Mouse (Mus musculus): ENCODE results near the gene Ttll8.

Ttll8 gene

DNA sequence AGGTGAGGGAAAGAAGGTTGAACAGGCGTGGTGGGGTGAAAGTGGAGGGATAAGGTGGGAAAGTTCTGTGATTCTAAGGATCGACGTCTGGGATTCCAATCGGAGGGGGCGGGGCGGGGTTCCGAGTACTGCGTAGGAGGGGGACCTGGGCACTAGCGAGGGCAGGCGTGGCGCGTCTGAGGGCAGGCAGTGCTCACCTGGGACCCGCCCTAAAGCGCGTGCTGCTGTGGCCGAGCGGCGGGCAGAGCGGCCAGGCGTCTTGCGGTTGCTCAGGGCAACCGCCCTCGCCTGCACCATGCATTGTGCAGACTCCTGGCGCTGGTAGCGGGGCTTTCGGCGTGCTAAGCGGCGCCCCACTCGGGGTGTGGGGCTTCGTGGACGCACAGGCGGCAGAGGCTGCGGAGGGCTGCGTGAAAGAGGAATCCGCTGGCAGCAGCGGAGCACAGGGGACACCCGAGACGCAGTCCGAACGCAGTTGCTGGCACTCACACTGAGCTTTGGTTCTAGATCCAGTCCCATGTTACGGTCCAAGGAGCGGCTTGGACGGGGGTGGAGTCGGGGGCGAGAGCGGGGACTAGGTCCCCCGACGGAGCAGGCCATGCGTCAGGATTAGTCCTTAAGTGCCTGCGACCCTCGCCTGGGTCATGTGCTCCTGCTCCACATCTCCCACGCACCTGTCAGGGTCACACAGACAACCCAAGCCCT lies at the start of gene Ttll8:
TSS of gene Ttll8 (minus strand) at position 51 of the 705 bp plus-strand sequence.
- peak in 1 of 2 experiments; percentile 16 for DNase-seq (ENCODE audit: low spot score in 2 of 2)

DNA sequence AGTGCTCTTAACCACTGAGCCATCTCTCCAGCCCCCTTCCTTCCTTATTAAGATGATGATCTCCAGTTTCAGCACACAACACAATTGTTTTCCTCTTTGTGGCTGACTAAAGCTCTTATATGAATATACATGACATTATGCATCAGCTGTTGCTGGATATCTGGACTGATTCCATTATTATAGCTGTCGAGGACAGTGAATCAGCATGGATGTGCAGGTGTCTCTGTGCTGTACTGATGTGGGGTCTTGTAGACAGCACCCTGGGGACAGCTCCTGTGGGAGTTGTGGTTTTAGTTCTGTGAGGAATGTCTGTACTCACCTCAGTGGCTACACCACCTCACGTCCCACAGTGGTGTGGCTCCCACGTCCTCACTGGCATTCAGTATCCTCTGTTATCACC lies 47.0 kb upstream of the Ttll8 start:
- DNase-seq (ENCODE audit: low spot score in 2 of 2), result no peak

DNA sequence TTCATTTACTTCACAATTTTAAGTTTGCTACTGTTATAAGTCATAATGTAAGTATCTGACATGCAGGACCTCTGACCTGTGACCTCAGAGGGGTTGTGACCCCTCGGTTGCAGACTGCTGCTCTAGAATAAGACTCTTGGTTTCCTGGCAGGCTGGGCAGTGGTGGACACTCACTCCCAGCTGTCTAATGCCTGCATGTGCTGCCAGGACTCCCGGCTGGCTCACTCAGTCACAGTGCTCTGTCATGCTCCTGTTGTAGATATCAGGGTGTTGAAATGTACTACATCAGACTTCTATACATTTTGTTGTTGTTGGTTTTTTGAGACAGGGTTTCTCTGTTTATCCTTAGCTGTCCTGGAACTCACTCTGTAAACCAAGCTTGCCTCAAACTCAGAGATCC lies 46.1 kb upstream of the Ttll8 start:
- DNase-seq (ENCODE audit: low spot score in 2 of 2), result no peak

DNA sequence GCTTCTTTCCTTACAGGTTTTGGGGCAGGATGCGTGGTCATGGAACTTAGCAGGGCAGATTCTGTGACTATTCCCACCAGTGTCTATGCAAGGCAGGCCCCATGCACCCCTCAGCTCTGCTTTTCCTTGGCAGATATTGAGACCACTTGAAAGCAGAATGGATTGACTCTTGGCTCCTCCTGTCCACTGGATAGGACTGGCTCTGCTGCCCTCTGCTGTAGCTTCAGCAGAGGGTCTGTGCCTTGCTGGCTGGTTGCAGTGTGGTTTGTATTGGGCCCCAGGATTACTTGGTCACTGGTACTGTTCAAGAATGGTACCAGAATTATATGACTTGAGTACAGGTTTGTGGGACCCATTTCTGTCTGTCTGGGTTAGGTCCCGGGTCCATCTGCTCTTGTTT lies 44.9 kb upstream of the Ttll8 start:
- peak in 1 of 2 experiments; percentile 15 for DNase-seq (ENCODE audit: low spot score in 2 of 2)

DNA sequence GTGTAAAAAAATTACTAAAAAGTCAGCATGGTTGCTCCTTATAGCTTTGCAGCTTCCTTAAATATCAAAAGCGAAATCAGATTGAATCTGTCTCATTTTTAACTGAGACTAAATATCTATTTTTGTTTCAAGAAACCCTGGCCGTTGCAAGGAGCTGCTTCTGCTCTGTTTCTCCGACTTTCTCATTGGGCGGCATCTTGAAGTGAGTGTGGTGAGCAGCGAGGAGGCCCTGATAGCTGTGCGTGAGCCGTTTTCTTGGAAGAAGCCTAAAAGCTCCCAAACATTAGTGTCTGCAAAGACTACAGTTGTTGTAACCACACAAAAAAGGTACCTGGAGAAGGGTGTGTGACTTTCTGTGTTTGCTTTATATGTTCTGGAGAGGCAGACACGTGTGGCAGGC lies 44.4 kb upstream of the Ttll8 start:
- DNase-seq (ENCODE audit: low spot score in 2 of 2), result no peak

DNA sequence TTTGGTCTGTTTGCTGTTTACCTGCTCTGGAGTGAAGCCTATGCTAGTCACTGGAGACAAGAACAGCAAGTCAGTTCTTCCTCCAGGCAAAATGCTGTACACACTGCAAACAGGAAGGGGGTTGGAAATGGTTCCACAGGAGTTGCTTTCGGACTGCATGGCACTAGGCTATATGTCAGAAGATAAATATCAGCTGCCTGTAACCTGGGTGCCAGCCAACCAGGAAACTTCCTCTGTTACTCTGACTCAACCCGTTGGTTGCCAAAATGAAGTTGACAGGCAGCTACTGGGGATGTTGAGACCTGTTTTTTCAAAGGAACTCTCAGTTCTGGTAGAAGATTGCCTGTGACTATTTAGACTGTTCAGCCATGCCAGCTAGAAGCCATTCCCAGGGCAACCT lies 35.0 kb upstream of the Ttll8 start:
- no peak for DNase-seq (ENCODE audit: low spot score in 2 of 2)

DNA sequence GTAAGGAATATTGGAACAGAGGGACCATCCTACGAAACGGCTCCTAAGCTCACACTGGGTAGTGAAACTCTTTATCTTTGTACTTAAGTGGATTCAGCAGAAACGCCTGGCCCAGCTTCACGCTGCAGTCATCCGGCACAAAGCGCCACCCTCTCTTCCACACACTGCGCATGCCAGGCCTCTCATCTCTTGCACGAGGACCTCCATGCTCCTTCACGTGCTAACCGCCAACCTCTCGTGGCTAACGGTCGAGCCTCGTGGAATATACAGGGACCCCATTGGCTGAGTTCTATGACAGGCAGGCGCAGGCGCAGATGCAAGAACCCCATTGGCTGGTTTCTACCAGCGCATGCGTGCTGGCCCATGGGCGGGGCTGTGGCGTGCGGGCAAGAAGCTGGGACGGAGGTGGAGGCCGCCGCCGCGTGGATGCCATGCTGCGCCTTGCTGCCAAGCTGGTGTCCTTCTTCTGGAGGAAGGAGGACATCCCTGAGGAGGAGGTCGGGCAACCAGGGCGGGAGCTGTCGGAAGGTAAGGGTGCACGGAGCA lies 28.4 kb upstream of the Ttll8 start, which contains the start of gene Mov10l1:
TSS of gene Mov10l1 (plus strand) at position 376 of the 546 bp plus-strand sequence.
- DNase-seq (ENCODE audit: low spot score in 2 of 2), result no peak

DNA sequence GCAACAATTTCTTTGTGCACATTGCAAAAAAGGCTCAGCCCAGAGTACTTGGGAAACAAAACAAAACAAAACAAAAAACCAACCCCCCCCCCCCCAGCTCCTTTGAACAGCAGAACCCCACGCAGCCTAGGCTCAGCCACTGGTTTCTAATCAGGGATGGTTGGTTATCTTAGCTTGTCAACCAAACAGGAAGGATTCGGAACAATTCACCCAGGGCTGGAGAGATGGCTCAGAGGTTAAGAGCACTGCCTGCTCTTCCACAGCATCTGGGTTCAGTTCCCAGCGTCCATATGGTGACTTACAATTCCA lies 24.9 kb upstream of the Ttll8 start:
- no peak for DNase-seq (ENCODE audit: low spot score in 2 of 2)

DNA sequence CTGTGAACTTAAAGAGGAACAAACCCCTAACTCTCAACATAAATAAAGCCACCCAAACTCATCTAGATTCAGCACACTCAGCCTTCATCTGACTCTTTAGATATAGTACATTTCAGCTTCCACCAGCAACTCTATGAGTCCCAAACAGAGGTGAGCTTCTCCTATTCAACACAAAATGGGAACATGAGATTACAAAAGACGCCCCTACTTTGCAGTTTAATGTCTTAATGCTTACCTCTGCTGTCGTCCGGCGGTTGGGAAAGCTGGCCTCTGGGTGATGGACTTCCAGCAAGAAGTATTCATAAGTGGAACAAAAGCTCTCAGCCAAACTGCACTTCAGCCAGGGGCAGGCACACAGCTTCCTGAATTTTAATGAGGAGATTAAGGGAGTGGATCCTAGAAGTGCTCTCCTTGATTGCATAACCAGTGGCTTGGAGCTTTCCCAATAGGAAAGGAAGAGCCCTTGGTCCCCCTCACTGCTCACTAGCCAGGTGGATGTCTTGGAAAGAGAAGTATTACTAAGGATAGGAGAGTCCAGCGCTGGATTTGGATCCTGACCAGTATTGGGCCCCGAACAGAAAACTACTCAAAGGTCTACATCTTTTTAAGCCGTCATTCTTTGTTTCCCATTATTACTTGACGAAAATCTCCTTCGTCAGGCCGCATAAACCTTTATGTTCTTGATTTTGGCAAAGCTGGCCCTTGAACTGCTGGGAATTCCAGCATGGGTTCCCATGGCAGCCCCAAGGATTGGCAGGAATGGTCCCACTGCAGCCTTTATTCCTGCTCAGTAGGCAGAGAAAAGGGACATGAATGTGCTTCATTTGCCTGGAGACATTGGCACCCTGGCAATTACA lies 24.3 kb upstream of the Ttll8 start, which contains the start of gene Mlc1:
TSS of gene Mlc1 (minus strand) at position 727 of the 857 bp plus-strand sequence.
- peak in 1 of 2 experiments; percentile 33 for DNase-seq (ENCODE audit: low spot score in 2 of 2)

DNA sequence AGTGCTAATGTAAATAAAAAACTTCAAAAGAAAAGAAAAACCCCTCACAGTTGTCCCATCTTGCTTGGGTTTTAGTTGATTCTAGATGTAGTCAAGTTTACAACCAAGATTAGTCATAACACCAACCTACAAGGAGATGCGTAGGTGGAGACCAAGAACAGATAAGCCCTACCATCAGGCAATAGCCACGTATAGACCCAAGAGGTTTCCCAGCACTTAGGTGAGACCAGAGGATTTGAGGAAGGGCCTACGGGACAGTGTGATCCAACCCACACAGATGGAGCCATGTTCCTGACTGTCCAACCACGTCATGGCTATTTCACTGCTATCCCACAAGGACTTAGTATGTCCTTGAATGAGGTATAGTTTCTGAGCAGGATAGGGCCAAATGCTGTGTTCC lies 18.1 kb upstream of the Ttll8 start:
- DNase-seq (ENCODE audit: low spot score in 2 of 2), result no peak

DNA sequence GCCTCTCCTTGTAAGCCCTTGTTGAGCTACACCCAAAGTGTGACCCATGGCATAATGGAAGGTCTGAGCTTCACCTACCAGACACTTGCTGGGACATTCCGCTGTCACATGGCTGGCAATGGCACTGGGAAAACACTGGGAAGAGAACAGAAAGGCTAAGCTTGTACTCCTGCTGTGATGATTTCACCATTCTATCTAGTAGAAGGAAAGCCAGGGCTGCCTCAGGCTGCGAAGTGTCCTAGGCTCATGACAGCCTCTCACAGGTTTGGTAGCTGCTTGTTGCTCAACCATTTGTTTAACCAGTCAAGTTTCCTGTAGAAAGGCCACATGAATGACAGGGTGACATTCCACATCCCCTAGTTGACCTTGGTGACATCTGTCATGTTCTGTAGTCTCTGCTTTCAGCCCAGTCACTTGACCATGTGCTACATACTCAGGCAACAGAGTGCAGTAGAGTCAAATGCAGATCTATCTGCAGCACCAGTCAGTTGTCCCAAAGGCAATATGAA lies 9.9 kb upstream of the Ttll8 start:
- DNase-seq (ENCODE audit: low spot score in 2 of 2), result no peak

DNA sequence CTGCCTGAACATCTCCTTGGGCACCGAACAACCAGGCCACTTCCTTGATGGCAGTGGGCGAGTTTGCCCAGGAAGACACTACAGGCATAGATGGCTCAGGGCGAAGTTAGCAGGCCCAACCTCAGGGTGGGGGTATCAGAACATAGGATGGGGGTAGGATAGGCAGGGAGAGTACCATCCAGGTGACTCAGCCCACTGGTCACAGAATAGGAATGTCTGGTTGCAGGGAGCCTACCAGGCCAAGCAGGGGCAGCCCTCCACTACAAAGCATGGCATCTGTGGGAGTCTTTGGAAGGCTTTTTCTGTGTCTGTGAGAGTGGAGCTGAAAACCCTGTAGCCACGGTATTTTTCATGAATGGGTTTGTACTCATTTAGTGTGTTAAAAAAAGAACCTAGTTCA lies 3.3 kb upstream of the Ttll8 start:
- no peak for DNase-seq (ENCODE audit: low spot score in 2 of 2)

DNA sequence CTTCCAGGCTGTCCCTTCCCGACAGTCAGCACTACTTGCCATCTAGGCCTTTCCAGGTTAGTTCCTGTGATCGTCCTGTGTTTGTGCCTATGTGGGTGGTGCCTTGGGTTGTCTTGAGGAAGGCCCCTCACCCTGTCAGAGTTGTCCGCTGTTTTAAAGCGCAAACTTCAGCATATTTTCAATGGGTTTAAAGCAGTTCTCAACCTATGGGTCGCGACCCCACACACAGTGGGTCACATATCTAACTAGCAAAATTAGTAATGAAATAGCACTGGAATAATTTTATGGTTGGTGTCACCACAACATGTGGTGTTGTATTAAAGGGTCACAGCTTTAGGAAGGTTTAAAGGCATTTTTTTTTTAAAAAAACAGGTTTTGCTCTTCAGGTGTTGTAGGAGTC lies 1.1 kb upstream of the Ttll8 start:
- no peak for DNase-seq (ENCODE audit: low spot score in 2 of 2)

DNA sequence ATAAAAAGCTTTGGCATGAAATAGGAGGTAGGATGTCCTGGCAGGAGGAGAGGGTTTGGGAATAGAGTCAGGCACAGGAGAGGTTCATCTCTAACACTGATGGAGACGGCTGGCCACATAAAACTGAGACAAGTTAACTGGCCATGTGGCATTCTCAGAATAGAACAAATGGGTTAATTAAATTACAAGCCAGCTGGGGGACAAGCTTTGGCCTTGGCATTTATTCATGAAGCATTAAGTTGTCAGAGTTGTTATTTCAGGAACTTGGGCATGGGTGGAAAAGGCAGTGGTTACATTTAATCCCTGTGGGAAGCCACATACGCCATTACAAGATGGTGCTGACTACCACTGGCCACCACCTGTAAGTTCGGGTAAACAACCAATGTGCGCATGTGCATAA lies 3.0 kb downstream of the Ttll8 start:
- DNase-seq (ENCODE audit: low spot score in 2 of 2), result no peak

DNA sequence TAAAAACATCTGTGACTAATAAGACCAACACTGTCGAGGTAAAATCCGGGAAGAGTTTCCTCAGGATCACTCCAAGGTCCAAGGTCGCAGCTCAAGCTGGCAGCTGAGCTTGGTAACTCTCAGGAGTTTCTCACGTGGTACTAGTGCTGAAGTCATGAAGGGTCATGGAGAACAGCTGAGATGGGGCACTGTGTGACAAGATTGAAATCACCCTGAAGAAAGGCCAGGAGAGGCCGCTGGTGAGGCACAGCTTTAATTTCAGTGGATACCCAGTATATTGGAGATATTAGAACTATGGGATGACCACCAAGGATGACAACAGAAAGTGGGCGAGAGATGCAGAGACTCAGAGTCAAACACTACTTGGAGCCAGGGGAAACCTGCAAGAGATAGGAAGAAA lies 7.4 kb downstream of the Ttll8 start:
- no peak for DNase-seq (ENCODE audit: low spot score in 2 of 2)

DNA sequence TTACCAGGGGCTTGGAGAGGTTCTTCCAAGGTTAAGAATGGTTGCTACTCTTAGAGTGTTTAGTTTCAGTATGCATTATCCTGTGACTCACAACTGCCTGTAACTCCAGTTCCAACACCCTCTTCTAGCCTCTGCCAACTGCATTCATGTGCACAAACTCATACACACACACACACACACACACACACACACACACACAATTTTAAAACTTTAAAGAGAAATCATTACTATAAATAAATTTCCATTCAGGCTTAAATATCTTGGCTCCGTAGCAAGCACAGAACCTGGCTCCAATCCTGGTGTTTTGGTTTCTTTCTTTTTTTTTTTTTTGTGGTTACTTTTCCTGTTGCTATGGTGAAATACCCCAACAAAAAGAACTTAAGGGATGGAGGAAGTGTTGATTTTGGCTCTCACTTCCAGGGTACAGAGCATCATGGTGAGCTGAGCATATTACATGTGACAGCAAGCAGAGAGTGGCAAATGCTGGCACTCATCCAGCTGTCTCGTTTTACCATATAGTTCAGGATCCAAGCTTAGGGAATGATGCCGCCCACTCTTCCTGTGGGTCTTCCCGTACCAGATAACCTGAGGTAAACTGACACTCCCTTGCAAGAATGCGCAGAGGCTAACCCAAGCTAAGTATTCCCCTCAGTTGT lies 10.2 kb downstream of the Ttll8 start:
- no peak for DNase-seq (ENCODE audit: low spot score in 2 of 2)

DNA sequence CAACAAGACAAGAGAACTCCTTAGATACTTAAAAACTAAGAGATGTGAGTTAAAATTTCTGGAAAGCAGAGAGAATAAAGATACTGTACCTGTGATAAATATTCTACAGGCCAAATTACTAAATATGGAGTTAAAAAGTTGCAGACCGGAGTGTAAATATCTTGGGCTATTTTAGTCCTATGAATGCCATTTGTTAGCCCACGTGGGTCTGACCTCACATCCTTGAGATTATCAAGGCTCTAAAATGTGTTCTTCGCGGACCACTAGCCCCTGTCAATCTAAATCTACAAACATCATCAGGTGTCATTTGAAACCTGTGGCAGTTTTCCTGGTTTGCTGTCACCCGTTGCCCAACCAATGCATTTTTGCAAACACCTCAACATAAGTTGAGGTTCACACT lies 11.4 kb downstream of the Ttll8 start:
- DNase-seq (ENCODE audit: low spot score in 2 of 2), result no peak

DNA sequence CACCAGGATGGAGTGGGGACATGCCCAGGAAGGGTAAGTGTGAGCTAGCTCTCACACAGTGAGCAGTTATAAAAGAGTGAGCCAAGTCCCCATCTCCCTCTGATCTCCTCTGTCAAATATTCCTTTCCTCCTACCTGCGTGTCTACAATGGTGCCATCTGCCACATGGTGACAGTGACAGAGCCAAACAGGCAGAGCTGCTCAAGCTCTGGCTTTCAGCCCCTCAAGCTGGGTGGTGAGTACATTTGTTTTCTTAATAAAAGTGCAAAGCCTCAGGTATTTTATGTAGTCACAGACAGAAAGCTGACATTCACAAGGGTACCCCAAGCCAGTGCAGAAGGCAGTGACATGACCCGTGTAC lies 16.9 kb downstream of the Ttll8 start:
- DNase-seq (ENCODE audit: low spot score in 2 of 2), result no peak

DNA sequence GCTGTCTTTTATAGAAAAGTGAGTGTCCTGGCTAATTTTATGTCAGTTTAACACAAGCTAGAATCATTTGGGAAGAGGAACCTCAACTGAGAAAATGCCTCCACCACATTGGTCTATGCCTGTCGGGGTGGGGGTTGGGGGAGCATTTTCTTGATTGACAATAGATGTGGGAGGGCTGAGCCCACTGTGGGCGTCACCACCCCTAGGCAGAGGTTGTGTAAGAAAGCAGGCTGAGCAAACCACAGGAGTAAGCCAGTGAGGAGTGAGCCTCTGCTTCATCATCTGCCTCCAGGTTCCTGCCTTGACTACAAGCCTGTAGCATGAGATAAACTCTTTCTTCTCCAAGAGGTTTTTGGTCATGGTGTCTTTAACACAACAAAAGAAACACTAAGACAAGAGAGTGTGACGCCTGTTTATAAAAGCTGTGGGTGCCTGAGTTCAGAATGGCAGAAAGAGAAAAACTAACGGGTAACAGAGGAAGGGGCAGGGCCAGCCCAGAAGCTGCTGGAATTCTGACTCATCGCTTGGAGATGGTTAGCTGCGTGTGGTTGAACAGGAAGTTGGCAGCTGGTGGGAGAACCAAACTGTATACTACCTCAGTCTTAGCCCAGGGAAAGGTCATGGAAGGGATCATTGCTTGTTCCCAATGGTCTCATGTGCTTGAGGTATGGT lies 17.5 kb downstream of the Ttll8 start:
- DNase-seq (ENCODE audit: low spot score in 2 of 2), result no peak

DNA sequence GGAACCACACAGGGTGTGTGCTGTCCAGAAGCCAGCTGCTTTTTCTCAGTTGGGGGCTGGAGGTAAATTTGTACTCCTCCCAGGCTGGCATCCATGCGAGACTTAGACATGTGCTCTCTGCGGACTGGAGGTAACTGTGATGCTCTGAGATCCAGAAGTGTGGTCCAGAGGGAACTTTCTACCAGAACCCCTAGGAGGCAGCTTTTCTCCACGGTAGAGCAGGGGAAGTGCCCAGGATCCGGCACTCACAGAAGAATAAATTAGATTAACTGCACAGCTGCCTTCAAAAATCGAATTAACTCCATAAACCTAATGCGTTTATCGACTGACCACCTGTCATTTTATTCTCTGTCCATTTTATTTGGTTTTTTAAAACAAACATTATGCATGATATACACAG lies 20.1 kb downstream of the Ttll8 start:
- DNase-seq (ENCODE audit: low spot score in 2 of 2), result no peak

DNA sequence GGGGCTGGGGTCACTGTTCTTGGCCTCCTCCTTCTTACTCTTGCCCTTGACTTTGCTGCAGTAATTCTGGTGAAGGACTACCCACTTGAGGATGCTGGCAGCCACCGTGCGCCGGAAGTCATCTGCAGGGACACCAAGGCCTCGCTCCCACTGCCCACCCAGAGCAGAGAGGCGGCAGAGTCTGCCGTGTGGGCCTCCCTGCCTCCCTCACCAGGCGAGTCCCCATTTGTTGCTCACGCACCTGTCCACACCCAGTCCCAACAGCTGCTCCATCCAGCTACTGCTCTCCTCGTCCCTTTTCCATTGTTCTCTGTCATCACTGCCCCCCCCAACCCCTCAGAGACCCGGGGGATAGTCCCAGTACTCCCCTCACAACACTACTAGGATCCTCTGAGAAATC lies 21.6 kb downstream of the Ttll8 start:
- no peak for DNase-seq (ENCODE audit: low spot score in 2 of 2)

DNA sequence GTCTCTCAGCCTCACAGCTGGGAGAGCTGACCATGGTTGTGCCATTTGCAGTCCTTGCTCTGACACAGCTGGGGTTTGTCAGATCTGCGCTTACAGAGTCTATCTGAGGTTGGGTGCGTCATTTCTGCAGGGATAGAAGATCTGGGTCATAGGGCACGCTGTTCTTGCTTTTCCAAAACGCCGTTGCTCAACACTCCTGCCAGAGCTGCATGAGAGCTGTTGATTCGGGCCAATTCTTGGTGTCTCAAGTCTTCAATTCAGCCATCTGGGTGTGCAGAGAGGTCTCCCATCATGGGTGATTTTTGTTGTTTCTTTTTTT lies 32.3 kb downstream of the Ttll8 start:
- DNase-seq (ENCODE audit: low spot score in 2 of 2), result no peak
